Mouse (Mus musculus) limb, embryonic 10.5 days (tissue): ENCODE data around the gene Smpd2. TPM values are rescaled to one million over a fixed set of nuclear protein-coding genes. Genes with fewer than 3 reads are reported as not detected.
A peak's percentile ranks its signal among the peaks of the same experiment; 100 is the strongest.
"Not testable (repeated sequence)": the region's sequence is repeated elsewhere in the genome, so short reads cannot be mapped to it uniquely, and the experiment has no call there.

ENCODE experiments used
- DNase-seq: peaks from one replicate; pipeline ENCODE4 v3.0.0-alpha.2; 2017; ENCODE audit warnings: low spot score
- H3K27ac ChIP-seq: fragments of 300-500 bp; sonication (generic); 2 replicates; pipeline ENCODE4 v1.5.1; 2016; ENCODE audit warnings: mild to moderate bottlenecking
- H3K27me3 ChIP-seq: fragments of 300-500 bp; sonication (generic); 2 replicates; pipeline ENCODE4 v1.6.1; 2016; ENCODE audit warnings: low read depth, mild to moderate bottlenecking; ENCODE audit not compliant: poor library complexity, severe bottlenecking
- H3K36me3 ChIP-seq: fragments of 300-500 bp; sonication (generic); 2 replicates; pipeline ENCODE4 v1.6.1; 2016; ENCODE audit warnings: mild to moderate bottlenecking, moderate library complexity
- H3K4me1 ChIP-seq: fragments of 300-500 bp; sonication (generic); 2 replicates; pipeline ENCODE4 v1.6.1; 2016
- H3K4me3 ChIP-seq: fragments of 300-500 bp; sonication (generic); 2 replicates; pipeline ENCODE4 v1.5.1; 2016; ENCODE audit warnings: mild to moderate bottlenecking, moderate library complexity
- H3K9me3 ChIP-seq: fragments of 300-500 bp; sonication (generic); replicated peaks from 2 replicates; pipeline ENCODE4 v1.6.1; 2016; ENCODE audit warnings: mild to moderate bottlenecking
- WGBS: fragments of 180-500 bp; shearing (Covaris S2); methylation state at CpG from one replicate; pipeline ENCODE4 v1.1.7; 2016; 5-methylcytosine and 5-hydroxymethylcytosine counted together
- polyA plus RNA-seq: library from polyadenylated mRNA; unstranded; fragments of >200 nt; fragmentation: Nextera tagmentation; extraction: Ambion mirVana; gene quantifications from 2 replicates; pipeline ENCODE4 v1.2.1, GENCODE M21; 2016

The Smpd2 gene
- polyA plus RNA-seq, 1 experiment from 2014 or later: 62.7 TPM

DNA sequence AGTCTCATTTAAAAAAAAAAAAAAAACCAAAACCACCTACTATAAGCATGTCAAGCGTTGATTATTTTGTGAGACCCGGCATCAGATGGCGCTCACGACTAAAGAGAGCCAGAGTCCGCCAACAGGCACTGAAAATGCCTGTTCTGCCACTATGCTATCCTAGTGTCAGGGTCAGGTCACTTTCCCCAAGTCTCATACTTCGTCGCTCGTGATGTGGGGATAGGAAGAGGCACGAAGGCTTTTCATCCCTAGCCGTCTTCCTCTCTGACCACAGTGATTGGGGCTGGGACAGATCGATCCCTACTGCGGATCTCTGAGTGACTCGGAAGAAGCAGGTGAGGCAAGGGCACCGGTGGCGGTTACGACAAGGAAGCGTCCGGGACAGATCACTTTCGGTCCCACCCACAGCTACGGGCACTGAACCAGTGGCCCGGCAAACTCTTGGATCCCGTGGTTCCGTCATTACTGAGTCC, 28.4 kb upstream of the Smpd2 start:
- Histone ChIP-seq H3K27me3 (no peaks in the 10 kb centered on the region), H3K36me3 (peaks cover 11% of the 10 kb centered on the region), H3K4me3 (peak overlapping the region; percentile 97), H3K4me1 (peaks cover 28% of the 10 kb centered on the region), H3K9me3 (no peaks in the 10 kb centered on the region), H3K27ac (peak overlapping the region; percentile 100)
- under 1% methylated on average over 23 of the region's 23 CpGs for WGBS
- DNase-seq: no peak

DNA sequence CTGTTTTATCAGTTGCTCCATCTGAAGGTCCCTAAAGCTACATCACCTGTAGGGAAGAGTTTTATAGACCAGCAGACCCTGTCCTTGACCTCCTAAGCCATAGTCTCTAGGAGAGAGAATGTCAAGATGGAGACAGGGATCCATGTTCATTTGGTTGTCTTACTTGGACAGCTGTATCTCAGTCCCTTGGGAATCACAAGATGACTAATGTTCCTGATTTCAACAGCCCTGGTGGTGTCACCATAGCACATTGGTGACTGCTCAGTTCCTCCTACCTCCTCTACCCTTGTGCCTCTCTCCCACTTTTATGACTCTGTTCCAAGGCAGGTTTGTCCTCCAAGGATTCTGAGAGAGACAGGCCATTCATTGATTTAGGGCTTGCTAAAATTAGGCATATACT, 24.8 kb upstream of the Smpd2 start:
- Histone ChIP-seq H3K4me3 (no peak overlapping the region), H3K4me1 (no peaks in the 10 kb centered on the region), H3K9me3 (no peaks in the 10 kb centered on the region), H3K36me3 (no peaks in the 10 kb centered on the region), H3K27ac (no peak overlapping the region), H3K27me3 (no peaks in the 10 kb centered on the region)
- no peak for DNase-seq

DNA sequence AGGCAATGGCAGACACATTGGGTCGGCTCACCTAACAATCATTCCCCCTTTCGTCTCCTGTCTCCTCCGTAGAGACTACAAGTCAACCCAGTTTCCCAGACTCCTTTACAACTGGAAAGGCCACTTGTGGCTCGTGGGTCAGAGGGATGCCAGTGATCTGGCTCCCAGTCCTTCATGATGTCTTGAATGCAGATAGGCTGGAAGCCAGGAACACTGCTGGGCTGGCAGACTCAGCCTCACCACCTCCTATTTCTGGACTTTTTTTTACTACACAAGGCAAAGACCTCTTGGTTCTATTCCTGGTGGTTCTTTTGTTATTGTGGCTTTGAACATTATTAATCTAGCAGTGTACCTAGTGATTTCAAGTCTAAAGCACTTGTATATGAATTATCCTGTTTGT, 24.1 kb upstream of the Smpd2 start:
- Histone ChIP-seq H3K9me3 (no peaks in the 10 kb centered on the region), H3K27me3 (no peaks in the 10 kb centered on the region), H3K36me3 (no peaks in the 10 kb centered on the region)

DNA sequence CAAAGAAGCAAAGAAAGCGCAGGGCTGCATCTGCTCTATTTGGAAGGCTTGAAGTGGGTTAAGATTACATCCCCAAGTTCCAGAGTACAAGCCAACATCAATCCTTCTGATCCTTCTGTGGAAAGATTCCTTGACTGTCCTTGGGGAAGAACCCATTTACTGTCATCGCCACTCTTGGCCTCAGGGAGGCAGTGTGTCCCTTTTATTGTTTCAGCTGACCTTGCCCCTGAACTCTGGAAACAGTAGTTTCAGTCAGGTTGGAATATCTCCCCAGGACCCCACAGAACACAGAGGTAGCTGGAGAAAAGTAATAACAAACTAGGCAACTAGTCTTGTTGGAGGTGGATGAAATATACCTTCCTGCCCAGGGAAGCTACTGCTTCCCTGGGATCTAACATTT, 19.0 kb upstream of the Smpd2 start:
- 40% methylated on average over 2 of the region's 2 CpGs for WGBS
- Histone ChIP-seq H3K4me1 (0 out of 2 replicates have a peak, but pooled peaks cover 5% of the 10 kb centered on the region), H3K36me3 (no peaks in the 10 kb centered on the region), H3K4me3 (no peak overlapping the region), H3K27me3 (no peaks in the 10 kb centered on the region), H3K9me3 (no peaks in the 10 kb centered on the region), H3K27ac (no peak overlapping the region)
- DNase-seq: peak; percentile 40

More for the DNA sequence above, 24.1 kb upstream of the Smpd2 start:
- WGBS: 78% methylated on average over 4 of the region's 4 CpGs
- no peak overlapping the region for H3K27ac ChIP-seq
- H3K4me1 ChIP-seq: no peaks in the 10 kb centered on the region
- no peak for DNase-seq
- no peak overlapping the region for H3K4me3 ChIP-seq

DNA sequence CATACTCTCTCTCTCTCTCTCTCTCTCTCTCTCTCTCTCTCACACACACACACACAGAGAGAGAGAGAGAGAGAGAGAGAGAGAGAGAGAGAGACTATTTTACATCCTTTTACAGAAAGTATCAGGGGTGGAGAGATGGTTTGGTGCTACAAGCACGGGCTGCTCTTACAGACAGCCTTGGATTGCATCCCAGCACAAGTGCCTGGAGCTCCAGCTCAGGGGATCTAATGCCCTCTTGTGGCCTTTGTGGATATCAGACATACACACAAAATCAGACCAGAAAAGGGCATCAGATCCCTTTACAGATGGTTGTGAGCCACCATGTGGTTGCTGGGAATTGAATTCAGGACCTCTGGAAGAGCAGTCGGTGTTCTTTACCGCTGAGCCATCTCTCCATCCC, 15.3 kb upstream of the Smpd2 start:
- not testable (repeated sequence) for H3K4me3 ChIP-seq, H3K4me1 ChIP-seq, H3K27me3 ChIP-seq, H3K27ac ChIP-seq, H3K36me3 ChIP-seq, H3K9me3 ChIP-seq
- peak; percentile 57 for DNase-seq
- WGBS: 9% methylated on average over 3 of the region's 3 CpGs

DNA sequence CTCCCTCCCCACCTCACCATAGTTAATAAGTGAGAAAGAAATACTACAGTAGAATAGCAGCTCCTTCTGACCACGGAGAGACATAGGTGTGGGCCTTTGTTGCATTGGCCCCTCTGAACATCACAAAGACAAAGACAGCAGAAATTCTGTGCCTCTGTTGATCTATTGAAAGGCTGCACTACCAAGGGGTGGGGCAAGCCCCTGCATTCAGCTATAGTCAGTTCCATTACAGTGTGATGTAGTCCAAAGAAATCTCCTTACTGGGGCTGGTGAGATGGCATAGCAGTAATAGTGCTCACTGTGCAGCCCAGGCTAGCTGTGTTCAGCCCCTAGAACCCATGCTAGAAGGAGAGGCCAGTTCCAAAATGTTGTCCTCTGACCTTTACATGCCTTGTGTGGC, 14.8 kb upstream of the Smpd2 start:
- Histone ChIP-seq H3K36me3 (no peaks in the 10 kb centered on the region), H3K9me3 (no peaks in the 10 kb centered on the region), H3K27ac (no peak overlapping the region), H3K27me3 (no peaks in the 10 kb centered on the region), H3K4me3 (no peak overlapping the region), H3K4me1 (0 out of 2 replicates have a peak, but pooled peaks cover 5% of the 10 kb centered on the region)
- no peak for DNase-seq
- WGBS: 88% methylated on average over 1 of the region's 1 CpGs

DNA sequence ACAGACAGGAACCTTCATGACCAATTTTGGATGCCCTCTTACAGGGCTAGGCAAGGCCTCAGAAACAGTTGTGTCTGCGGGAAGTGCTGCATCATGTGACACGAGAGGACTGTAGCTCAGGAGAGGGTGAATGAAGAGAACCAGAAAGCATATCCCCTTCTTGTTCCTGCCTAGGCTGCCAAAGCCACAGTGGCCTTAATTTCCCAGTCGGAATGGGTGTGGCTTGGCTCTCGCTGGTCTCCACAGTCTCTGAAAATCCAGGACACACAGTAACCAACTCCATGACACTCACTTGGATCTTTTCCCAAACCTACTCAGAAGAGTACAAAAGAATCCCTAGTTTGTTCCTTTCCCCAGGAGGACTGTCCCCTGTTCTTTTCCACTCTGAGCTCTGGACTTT, 10.8 kb upstream of the Smpd2 start:
- 81% methylated on average over 4 of the region's 4 CpGs for WGBS
- Histone ChIP-seq H3K36me3 (no peaks in the 10 kb centered on the region), H3K27ac (no peak overlapping the region), H3K27me3 (no peaks in the 10 kb centered on the region), H3K4me3 (no peak overlapping the region), H3K9me3 (no peaks in the 10 kb centered on the region), H3K4me1 (no peaks in the 10 kb centered on the region)
- DNase-seq: no peak

DNA sequence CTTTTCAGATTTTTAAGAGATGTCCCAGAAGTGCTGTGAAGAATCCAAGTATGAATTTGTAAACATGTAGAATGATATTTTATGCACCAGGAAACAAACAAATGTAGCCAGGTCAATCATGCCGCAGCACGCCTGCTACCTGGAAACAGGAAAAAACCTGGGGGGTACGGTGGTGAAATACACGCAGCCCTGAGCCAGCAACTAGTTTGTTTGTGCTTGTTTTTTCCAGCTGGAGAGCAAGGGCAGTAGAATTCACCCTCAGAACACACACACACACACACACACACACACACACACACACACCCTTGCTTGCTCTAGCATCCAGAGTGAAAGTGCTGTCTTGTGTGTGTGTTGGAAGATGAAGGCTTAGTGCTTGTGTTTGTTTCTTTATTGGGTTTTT, 942 bp upstream of the Smpd2 start:
- Histone ChIP-seq H3K27ac (no peak overlapping the region), H3K4me3 (peak overlapping the region; percentile 73; the same call in 1 of the 2 replicates), H3K4me1 (peaks cover 18% of the 10 kb centered on the region), H3K9me3 (no peaks in the 10 kb centered on the region), H3K27me3 (no peaks in the 10 kb centered on the region), H3K36me3 (peaks cover 26% of the 10 kb centered on the region)
- WGBS: 51% methylated on average over 4 of the region's 4 CpGs
- peak; percentile 38 for DNase-seq

DNA sequence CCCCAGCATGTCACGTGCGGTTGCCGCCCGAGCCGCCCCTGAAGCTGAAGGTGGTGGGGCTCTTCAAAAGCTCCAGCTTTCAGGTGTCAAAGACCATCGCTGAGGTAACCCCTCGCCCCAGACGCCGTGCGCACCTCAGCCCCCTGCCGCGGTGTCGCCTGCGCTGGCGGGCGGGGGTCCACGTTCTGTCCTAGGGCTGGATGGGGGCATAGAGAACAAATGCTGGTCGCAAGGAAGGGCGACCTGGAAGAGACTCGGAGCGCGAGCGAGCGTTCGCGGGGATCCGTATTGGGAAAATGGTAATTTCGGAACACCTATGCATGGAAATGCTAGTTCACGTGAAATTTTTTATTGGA, 327 bp upstream of the Smpd2 start:
- WGBS: under 1% methylated on average over 29 of the region's 29 CpGs
- Histone ChIP-seq H3K9me3 (no peaks in the 10 kb centered on the region), H3K27ac (peak overlapping the region; percentile 92), H3K4me1 (peaks cover 18% of the 10 kb centered on the region), H3K4me3 (peak overlapping the region; percentile 73), H3K36me3 (peaks cover 32% of the 10 kb centered on the region), H3K27me3 (no peaks in the 10 kb centered on the region)
- DNase-seq: no peak

DNA sequence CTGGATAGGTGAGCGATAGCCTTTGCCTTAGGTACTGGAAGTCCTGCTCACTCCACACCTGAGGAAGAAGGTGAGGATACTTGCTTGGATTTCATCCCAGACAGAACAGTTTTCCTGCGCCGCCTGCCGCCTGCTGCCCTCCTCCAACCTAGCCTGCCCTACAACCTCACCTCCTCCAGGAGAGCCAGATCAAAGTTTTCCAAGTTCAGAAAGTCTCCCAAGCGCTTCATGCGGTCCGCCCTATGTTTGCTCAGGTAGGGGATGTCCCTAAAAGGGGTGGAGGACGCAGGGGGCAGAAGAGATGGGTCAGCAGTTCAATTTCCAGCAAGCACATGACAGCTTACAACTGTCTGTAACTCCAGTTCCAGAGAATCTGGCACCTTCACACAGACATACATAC, 875 bp downstream of the Smpd2 start:
- H3K27ac ChIP-seq: peak overlapping the region; percentile 92; the same call in 1 of the 2 replicates
- H3K36me3 ChIP-seq: peaks cover 44% of the 10 kb centered on the region
- no peaks in the 10 kb centered on the region for H3K9me3 ChIP-seq
- H3K4me3 ChIP-seq: peak overlapping the region; percentile 73
- peaks cover 18% of the 10 kb centered on the region for H3K4me1 ChIP-seq
- H3K27me3 ChIP-seq: no peaks in the 10 kb centered on the region
- DNase-seq: peak; percentile 42
- 31% methylated on average over 8 of the region's 8 CpGs for WGBS

DNA sequence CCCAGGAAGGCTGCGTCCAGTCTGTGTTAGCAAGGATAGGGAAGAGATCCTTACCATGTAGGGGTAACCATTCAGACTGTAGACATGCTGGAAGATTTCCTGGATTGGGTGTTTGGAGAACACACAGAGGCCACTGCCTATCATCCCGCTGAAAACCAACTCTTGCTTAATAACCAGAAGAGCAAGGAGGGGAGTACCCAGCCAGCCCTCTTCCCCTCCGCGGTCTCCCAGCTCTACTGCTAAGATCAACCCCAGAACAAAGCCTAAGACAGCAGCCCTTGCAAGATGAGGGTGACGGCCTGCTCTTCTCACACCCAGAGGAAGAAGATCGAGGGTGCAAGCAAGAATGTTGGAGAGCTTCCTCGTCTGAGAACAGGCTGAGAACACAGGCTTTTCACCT, 1.3 kb downstream of the Smpd2 start:
- peak overlapping the region; percentile 92; the same call in 1 of the 2 replicates for H3K27ac ChIP-seq
- no peaks in the 10 kb centered on the region for H3K27me3 ChIP-seq
- no peaks in the 10 kb centered on the region for H3K9me3 ChIP-seq
- H3K4me1 ChIP-seq: peaks cover 18% of the 10 kb centered on the region
- 56% methylated on average over 7 of the region's 7 CpGs for WGBS
- peaks cover 49% of the 10 kb centered on the region for H3K36me3 ChIP-seq
- peak overlapping the region; percentile 73 for H3K4me3 ChIP-seq
- DNase-seq: peak; percentile 33

DNA sequence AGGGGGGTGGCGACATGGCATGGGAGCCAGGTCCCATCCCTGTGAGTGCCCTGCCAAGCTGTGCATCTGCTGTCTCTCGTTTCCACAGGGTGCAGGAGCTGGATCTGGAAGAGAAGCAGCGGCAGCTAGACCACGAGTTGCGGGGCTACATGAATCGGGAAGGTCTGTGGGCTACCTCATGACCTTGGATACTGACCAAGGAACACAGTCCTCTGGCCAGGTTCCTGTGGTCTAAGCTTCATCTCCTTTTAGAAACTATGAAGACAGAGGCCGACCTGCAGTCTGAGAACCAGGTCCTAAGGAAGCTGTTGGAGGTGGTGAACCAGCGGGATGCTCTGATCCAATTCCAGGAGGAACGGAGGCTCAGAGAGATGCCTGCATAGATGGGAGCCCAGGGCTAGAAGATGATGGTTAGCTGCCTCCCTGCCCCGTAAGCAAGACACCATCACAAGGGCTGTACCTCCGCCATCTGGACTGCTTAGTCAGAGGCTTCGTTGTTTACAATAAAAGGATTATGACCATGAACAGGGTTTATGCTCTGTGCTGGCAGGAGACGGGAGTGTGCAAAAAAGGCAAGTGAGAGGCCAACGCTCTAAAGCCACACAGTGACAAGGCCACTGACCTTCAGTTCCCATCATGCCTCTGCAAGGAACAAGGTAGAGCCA, 3.5 kb downstream of the Smpd2 start:
- H3K27me3 ChIP-seq: no peaks in the 10 kb centered on the region
- no peak overlapping the region for H3K27ac ChIP-seq
- 90% methylated on average over 14 of the region's 14 CpGs for WGBS
- no peak for DNase-seq
- H3K9me3 ChIP-seq: no peaks in the 10 kb centered on the region
- H3K36me3 ChIP-seq: peaks cover 71% of the 10 kb centered on the region
- no peak overlapping the region for H3K4me3 ChIP-seq
- peaks cover 23% of the 10 kb centered on the region for H3K4me1 ChIP-seq

DNA sequence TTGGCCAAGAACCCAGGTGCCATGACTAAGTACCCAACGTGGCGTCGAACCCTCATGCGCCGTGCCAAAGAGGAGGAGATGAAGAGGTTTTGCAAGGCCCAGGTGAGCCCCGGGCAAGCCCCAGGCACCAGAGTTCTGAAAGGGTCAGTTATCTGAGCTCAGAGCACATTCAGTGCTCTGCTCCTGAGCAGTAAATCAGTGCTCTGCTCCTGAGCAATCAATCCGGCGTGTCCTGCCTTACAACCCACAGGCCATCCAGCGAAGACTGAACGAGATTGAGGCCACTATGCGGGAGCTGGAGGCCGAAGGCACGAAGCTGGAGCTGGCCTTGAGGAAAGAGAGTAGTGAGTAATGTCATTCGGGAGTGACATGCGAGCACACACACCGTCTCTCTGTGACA, 4.4 kb downstream of the Smpd2 start:
- Histone ChIP-seq H3K4me1 (peaks cover 23% of the 10 kb centered on the region), H3K27ac (no peak overlapping the region), H3K9me3 (no peaks in the 10 kb centered on the region), H3K27me3 (no peaks in the 10 kb centered on the region), H3K36me3 (peaks cover 80% of the 10 kb centered on the region), H3K4me3 (no peak overlapping the region)
- WGBS: 92% methylated on average over 16 of the region's 16 CpGs
- DNase-seq: no peak

DNA sequence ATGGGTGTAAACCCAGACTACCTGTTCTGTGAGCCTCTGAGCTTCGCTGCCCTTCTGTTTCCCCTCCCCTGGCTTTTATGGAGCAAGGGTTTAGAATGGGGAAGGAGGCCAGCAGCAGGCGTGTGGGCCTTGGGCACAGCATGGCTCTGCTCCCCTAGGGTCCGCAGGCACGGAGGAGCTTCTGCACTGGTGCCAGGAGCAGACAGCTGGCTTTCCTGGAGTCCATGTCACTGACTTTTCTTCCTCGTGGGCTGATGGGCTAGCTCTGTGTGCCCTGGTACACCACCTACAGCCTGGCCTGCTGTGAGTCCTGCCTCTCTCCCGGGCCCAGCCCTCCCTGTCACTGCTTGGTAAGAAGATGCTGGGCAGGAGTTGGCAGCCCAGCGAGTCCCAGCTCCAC, 7.7 kb downstream of the Smpd2 start:
- Histone ChIP-seq H3K27me3 (no peaks in the 10 kb centered on the region), H3K4me1 (peaks cover 16% of the 10 kb centered on the region), H3K4me3 (no peak overlapping the region), H3K27ac (no peak overlapping the region), H3K9me3 (no peaks in the 10 kb centered on the region), H3K36me3 (peaks cover 94% of the 10 kb centered on the region)
- 89% methylated on average over 7 of the region's 7 CpGs for WGBS
- DNase-seq: no peak
